Mouse (Mus musculus) gastrocnemius, adult 18-20 months (tissue): ENCODE results near the gene Ech1. TPM values are rescaled to one million over a fixed set of nuclear protein-coding genes. Genes with fewer than 3 reads are reported as not detected.
A peak's percentile ranks its signal among the peaks of the same experiment; 100 is the strongest.

Experiments
- DNase-seq: peaks from one replicate; pipeline ENCODE4 v3.0.0; 2021; ENCODE audit warnings: low spot score
- long read RNA-seq, 2 experiments: library from polyadenylated mRNA; stranded (forward); transcript quantifications; one replicate each; pipeline ENCODE4 v2.0.0; 2021
- total RNA-seq, 2 experiments: library from RNA; stranded (reverse); gene quantifications; 2 replicates each; pipeline ENCODE4 v1.2.3; 2021

Ech1 gene
- 100 to 1,000 TPM; 227 to 344 TPM for total RNA-seq
- long read RNA-seq, experiment 1, transcript Ech1-201 (10 exons, 1,267 nt): major isoform, 154 of 162 reads
- long read RNA-seq, experiment 1, partial matches to known transcripts: 5 of 162 reads
- long read RNA-seq, experiment 1, other reads (novel, unspliced or antisense): 1 of 162 reads
- long read RNA-seq, experiment 2, transcript Ech1-201 (10 exons, 1,267 nt): major isoform, 132 of 147 reads
- long read RNA-seq, experiment 2, partial matches to known transcripts: 12 of 147 reads
- long read RNA-seq, experiment 2, other reads (novel, unspliced or antisense): 3 of 147 reads

- peak; percentile 95 for DNase-seq
Measured at GRCm38 (mm10) chr7:28824941-28825685, at the start of gene Ech1. Ech1 (plus strand) TSS chr7:28825217.

GRCm38 (mm10) chr7:28778825-28779224, 46.2 kb upstream of the Ech1 start:
- DNase-seq: no peak

DNA sequence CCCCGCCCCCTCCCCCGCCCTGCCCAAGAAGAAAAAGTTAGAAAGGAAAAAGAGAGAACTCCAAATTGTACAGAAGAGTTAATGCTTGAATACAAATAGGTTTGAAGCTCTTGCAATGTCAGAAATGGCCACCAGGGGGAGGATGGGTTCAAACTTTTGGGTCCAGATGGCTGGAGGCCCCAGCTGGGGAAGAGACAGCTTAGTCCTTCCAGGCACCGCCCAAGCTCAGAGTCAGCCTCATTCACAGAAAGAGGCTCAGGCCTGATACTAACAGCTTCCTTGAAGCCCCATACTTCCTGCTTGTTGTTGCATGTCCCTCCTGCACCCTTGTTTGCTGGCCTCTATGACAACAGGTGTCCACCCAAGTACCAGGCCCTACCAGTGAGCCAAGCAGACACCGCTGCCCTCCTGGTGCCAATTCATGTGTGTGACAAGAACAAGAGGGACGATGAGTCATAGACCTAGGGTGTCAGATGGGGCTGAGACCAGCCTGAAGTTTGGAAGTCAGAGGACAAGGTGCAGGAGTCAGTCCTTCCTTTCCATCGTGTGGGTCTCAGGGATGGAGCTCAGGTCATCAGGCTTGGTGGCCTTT, 44.9 kb upstream of the Ech1 start:
- DNase-seq: peak; percentile 92

- peak; percentile 61 for DNase-seq
Measured at GRCm38 (mm10) chr7:28780857-28781256, 44.2 kb upstream of the Ech1 start.

DNA sequence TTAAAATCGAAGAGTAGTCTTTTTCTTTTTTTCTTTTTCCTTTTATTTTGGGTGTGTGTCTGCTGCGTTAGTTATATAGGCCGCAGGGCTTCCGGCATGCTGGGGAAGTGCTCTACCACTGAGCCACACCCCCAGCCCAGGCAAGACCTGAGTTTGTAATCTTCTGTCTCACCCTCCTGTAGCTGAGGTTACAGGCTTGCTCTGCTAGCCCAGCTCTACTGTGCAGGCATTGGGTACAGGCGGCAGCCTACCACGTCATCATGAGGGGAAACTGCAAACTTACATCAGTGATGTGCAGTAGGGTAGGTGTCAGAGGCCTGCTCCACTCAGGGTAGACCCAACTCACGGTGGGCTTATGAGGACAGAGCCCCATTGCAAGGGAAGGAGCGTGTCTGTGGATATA, 43.8 kb upstream of the Ech1 start:
- no peak for DNase-seq

GRCm38 (mm10) chr7:28785161-28785560, 39.9 kb upstream of the Ech1 start:
- DNase-seq: no peak

GRCm38 (mm10) chr7:28787884-28788283, 37.1 kb upstream of the Ech1 start:
- DNase-seq: no peak

DNA sequence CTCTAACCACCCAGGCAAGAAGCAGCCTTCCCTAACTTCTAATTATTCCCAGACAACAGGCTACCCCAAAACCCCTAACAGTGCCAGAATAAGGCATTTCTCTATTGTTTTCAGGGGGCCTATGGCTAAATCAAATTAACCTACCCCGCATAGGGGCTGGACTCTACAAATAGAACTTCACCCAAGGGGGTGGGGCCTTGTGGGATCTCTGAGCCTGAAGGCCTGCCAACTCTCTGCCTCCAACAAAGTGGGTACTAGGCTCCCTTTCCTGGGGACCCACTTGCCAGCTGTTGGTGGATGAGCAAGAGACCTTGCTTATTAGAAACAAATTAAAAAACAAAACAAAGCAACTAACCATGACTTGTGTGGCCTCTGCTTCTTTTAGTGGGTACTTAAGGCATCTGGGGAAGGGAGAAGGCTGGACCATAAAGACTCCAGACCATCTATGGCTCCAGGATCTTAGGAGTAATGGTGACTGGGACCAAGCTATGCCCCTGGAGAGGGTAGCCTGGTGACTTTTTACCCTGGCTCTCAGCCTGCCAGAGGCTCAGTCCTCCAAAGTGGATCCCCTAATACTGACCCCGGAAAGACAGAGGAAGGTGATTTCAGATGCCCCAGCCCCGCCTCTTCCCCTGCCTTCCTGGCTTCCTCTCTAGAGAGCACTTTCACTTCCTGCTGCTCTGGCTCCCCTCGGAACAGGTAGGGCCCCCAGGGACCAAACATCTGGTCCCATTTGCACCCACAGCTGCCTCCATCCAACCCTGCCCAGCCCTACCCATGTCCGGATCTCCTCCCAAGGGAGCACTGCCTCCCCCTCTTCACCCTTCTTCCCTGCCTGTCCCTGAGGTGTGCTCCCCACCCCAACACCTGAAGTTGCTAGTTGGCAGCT, 36.5 kb upstream of the Ech1 start, which contains the start of gene Rinl:
TSS of gene Rinl (plus strand) at position 663 of the 889 bp plus-strand sequence.
- DNase-seq: no peak

- DNase-seq: no peak
Measured at GRCm38 (mm10) chr7:28789235-28789634, 35.8 kb upstream of the Ech1 start.

DNA sequence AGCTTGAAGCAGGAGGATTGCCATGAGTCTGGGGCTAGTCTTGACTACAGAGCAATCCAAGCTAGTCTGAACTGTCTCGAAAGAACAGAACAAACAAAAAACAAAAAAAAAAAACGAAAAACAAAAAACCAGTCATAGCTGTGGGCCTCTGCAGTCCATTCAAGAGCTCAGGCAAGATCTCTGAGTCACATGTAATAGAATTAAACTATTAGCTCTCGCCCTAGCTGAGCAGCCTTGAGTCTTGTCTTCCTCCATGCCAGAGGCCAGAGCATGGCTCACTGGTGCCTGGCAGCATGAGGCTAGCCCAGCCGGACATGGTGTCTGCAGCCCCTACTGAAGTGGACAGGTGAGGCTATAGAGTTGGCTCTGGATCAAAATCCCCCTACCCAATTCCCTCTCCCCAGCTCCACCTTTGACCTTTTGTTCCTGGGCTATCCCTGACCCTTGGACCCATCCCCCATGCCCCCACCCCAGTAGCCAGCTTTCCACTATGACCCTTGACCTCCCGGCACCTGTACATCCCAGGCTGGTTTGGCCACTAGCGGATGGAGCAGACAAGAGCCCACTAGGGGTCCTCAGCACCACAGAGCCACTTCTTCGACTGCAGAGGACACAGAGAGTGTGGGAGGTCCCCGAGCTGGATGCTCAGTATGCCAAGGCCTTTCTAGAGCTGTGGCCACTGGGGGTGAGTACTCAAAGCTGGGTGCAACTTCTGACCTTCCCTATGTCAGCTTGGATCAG, 34.8 kb upstream of the Ech1 start:
- no peak for DNase-seq

DNA sequence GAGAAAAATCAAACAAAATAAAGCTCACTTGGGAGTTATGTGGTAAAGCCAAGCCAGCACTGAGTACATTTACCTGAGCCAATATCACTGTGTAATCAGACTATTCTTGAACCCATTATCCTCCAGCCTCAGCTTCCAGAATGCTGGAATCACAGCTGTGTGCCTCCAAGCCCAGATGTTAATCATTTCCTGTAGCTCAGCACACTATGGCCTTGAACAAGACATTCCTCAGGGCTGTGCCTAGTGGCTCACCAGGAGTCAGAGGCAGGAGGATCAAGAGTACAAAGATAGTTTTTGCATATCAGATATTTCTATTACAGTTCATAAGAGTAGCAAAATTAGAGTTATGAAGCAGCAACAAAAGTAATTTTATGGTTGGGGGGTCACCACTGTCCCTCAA, 33.3 kb upstream of the Ech1 start:
- no peak for DNase-seq

- no peak for DNase-seq
Measured at GRCm38 (mm10) chr7:28792391-28793185, 32.4 kb upstream of the Ech1 start.

DNA sequence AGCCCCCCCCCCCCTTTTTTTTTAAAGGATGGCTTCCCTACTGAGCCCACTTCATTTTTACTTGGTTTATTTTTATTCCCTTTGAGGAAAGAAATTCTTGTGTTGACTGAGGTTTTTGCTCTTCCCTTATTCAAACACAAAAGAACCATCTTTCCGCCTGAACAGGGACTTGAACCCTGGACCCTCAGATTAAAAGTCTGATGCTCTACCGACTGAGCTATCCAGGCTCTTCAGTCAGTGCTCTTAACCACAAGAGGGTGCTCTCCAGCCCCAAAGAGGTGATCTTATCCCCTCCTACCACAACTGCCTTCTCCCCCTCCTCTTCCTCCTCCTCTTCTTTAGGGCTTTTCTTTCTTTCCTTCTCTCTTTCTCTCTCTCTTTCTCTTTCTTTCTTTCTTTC, 31.2 kb upstream of the Ech1 start:
- no peak for DNase-seq

DNA sequence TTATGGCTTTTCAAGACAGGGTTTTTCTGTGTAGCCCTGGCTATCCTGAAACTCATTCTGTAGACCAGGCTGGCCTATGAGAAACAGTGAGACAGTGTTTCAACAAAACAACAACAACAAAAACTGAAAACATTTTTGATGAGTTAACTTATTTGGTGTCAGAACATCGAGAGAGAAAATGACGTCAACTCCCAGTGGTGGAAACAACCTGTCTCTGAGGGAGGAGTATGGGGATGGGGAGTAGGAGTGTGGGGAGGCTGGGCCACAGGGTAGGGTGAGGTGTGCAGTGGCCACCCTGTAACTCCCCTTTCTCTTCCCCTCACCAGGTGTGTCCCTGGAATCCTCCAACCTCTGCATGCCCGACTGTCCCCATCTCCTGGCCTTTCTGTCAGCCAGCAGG, 30.5 kb upstream of the Ech1 start:
- no peak for DNase-seq

- no peak for DNase-seq
Measured at GRCm38 (mm10) chr7:28795832-28796231, 29.2 kb upstream of the Ech1 start.

DNA sequence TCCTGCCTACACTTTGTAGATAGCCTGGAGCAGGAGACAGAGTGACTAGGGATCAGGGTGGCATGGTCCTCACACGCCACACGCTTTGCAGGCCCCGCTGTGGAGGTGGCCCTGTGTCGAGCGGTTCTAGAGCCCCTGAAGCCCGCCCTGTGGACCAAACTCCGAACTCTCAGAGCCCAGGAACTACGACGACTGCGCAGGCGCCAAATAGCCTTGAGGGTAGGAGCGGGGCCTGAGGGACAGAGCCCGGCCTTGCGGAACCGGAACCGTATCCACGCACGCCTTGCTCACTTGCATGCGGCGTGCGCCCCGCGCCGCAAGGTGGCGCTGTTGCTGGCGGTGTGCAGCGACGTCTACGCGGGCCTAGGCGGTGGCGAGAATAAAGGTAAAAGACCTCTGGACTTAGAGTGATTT, 28.4 kb upstream of the Ech1 start:
- peak; percentile 79 for DNase-seq

DNA sequence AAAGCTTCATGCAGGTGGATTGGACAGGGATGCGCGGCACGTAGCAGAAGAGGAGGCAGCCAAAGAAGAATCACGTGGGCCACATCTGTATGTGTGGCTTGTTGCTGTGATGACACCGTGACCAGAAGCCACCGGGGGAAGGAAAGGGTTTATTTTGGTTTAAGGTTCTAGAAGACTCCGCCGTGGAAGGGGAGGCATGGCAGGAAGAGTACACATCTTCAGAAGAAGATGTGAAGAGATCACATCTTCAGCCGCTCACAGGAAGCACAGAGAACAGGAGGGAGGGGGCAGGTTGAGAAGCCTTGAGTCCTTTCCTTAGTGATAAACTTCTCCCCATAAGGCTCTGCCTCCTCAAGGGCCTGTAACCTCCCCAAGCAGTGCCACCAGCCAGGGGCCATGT, 25.0 kb upstream of the Ech1 start:
- no peak for DNase-seq

- DNase-seq: no peak
Measured at GRCm38 (mm10) chr7:28801451-28801850, 23.6 kb upstream of the Ech1 start.

GRCm38 (mm10) chr7:28801901-28802670, 22.9 kb upstream of the Ech1 start:
- DNase-seq: peak; percentile 45
